Mouse (Mus musculus): ENCODE data around the gene Cda.

DNA sequence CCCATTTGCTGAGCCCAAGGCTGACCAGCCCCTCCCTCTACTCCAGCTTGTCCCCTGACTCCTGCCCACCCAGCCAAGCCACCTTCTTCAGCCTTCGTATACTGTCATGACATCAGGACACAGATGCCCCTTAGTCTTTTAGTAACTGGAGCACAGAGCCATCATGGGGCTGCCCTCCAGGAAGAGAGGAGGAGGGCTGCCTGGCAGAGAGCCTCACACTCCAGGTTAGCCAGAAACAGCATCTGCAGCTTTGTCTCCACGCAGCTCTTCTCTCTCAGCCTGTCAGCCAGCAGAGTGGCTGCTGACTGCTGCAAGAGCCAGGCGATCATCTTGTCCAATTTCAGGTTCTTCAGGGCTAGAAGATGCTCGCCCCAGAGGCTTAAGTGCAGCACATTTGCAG, 54.0 kb downstream of the Cda start:
- TF ChIP-seq CTCF (IDR thresholded peaks at IDR 0.05; ENCODE audit: borderline replicate concordance, control insufficient read depth, extremely low read depth, insufficient read depth, low read length, poor library complexity) (no peak), POLR2A (IDR thresholded peaks at IDR 0.05; ENCODE audit: control insufficient read depth, extremely low read depth, insufficient read depth, low read length, poor library complexity) (no peak)

All from thymus, adult 2 months (tissue).